Mouse (Mus musculus): ENCODE data around the gene Tmem176b.
"Not testable (repeated sequence)": the region's sequence is repeated elsewhere in the genome, so short reads cannot be mapped to it uniquely, and the experiment has no call there.

Gene Tmem176b

DNA sequence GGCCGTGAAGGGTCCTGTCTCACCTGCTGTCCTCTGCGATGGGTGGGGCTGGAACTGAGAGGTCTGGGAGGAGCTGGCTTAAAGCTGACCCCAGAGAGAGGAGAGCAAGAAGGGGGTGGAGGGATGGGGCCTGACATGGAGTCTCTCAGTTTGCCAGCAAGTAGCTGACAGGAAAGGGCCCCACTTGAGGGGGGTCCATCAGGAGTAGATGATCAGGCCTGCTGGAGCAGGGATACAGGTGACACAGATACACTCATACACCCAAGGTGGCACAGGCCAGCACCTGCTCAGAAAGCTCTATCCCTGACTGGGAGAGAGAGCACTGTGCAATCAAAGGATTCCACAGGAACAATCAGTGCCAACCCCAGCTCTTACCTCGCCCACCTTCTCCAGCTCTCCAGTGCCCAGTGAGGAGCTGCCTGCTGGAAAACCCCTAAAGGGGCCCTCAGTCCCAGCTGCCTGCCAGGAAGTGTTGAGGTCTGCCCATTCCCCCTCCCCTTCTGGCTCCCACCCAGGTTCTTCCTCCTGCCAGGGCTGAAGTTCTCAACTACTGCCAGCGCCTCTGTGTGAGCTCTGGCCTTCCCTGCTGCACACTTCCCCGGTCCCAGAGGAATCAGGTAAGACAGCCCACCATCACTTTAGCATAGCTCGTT lies at the start of gene Tmem176b:
TSS of gene Tmem176b (minus strand) at position 524 of the 653 bp plus-strand sequence.
- DNase-seq (ENCODE audit: low spot score): no peak

DNA sequence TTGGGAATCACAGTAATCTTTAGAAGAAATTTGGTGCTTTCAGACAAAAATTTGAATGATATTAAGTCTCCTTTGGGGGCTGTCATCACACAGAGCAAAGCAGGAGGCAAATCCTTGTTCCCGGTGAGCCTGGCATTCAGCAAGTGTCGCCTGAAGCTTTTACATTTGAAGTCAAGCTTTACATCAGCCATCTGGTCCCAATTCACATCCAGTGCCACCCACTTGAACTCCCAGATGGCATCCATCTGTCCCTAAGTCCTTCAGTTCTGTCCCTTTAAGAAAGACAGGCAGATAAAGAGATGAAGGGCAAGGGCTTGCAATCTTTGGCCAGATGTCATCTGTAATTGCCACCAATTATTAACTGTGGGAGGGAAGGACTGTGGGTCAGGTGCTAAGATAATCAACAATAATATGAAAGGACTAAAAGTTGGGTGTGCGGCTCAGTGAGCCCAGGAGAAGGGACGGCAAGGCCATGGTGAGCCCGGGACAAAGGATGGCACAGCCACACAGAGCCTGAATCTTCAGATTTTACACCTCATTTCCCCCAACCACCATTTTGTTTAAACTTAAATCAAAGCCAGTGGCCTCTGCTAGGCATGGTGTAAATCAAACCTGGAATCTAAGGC lies 35.3 kb upstream of the Tmem176b start:
- no peak for DNase-seq (ENCODE audit: low spot score)

DNA sequence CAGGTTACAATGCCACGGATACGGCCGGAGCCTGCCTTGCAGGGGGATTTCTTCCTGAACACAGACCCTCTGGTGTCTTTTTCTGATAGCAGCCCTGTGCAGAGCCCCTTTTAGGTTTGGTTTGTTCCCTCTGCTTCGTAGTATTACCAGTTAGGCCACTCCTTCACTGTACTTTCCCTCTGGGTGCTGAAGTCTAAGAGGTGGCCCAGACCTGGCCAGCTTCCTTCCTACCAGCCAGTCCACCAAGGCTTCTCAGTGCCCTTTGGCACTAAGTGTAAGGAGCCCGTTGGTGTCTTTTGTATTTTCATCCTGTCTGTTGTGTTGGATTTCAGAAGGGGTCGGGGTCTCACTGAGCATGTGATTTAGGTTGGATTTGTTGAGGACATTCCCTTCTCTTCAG lies 34.2 kb upstream of the Tmem176b start:
- no peak for DNase-seq (ENCODE audit: low spot score)

DNA sequence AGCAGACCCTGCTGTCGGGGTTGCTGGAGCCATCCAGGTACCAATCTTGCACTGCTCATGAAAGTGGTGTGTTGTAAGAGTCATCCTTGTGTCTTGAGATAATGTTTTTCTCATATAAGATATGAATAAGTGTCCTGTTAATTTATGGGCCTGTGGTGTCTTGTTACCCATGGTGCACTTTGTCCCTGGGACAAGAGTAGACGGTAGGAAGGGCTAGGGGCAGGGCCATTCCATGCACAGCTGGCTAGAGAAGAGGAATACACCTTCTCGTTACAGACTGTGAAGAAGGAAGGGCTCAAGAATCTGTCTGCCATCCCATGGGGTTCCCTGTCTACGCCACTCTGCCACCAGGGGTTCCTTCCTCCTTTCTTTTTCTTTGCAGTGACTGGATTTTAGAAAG lies 33.3 kb upstream of the Tmem176b start:
- DNase-seq (ENCODE audit: low spot score): no peak

DNA sequence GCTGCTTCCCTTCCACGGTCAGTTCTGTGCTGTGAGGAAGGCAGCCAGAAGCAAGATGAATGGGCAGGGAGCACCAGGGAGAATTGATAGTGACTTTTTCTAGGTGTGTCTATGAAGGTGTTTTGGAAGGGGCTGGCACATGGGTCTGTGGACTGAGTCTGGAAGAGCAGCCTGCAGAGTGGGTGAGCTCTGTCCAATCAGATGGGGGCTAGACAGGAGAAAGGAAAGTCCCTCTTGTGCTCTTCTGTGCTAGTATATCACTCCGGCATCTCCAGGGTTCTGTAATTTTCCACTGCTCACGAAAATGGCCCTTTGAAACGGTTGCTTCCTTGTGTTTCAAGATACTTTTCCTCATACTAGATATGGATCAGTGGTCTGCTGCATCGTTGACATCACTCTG lies 31.3 kb upstream of the Tmem176b start, which contains the start of gene Aoc1:
TSS of gene Aoc1 (plus strand) at position 301 of the 400 bp plus-strand sequence.
- no peak for DNase-seq (ENCODE audit: low spot score)

DNA sequence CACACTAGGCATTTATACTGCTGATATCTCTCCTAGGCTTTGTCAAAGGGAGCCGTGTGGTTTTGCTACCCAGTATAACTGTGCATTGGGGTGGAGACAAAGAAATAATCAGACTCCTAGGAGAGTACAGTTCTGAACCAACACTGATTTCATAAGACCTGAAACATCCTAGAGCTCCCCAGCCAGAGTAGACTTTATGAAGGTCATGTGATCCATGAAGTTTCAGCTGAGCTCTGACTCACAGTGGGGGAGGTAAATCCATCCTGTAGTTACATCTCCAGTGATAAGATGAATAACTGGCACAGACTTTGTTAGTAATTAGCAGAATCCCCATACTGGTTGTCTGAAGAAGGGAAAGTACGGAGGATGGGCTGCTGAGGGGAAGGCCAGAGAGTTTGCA lies 28.5 kb upstream of the Tmem176b start:
- no peak for DNase-seq (ENCODE audit: low spot score)

DNA sequence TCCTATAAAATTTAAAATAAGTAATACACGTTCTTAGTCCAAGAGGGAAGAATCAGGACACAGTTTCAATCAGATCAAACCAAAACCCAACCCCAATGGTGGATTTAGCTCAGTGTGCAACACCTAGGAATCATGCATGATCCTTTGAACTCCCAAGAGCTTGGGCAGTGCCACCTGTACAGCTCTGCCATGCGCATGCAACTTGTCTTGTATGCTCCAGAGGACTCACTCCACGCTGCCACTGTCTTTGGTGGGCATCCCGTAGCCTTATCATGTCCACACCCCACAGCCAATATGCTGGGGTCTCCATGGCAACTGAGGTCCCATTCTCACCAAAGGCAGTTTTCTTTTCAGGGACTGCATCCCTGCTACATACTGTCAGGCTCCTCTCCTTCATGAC lies 25.9 kb upstream of the Tmem176b start:
- no peak for DNase-seq (ENCODE audit: low spot score)

DNA sequence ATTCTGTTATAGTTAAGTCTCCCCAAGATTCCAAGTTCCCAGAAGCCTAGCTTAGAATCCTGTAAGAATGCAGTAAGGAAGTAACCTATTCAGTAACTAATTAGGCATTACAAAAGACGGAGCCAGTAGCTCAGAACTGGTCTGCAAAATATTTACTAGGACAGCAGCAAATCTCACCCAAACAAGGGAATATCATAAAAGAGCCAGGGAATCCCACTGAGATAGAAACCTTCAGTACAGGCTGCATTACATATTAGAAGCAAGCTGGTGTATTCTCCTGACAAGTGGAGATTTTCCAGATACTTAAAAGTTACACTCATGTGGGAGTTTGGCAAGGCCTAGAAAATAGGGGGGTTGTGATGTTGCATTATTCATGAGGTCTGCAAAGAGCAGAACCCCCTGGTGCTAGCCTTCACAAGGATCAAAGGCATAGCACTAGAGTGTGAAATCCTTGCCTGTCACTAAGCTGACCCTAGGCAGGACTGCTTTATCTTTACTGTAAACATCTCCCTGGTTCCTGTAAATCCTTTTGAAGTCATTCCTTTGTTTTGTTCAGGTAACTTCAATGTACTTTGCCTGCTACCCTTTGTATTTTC lies 25.2 kb upstream of the Tmem176b start:
- DNase-seq (ENCODE audit: low spot score): not testable (repeated sequence)

DNA sequence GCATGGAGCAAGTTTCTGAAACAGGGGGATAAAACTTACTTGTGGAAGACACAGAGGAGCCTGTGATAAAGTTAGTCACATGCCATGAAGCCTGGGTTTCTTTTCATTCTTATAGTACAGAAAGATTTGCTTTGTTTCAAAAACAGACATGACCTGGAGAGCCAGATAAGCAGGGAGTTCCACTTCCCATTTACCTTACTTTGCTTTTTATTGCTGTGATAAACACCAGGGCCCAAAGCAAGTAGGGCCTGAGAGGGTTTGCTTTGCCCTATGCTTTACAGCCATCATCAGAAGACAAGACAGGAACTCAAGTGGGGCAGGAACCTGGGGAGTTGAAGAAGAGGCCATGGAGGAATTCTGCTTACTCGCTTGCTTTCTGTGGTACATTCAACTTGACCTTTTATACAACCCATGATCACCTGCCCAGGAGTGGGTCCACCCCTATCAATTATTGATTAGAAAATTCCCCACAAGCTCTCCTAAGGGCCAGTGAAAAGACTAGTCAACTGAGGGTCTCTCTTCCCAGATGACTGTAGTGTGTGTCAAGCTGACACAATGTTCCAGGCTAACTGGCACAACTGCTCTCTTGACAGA lies 24.0 kb upstream of the Tmem176b start:
- no peak for DNase-seq (ENCODE audit: low spot score)

DNA sequence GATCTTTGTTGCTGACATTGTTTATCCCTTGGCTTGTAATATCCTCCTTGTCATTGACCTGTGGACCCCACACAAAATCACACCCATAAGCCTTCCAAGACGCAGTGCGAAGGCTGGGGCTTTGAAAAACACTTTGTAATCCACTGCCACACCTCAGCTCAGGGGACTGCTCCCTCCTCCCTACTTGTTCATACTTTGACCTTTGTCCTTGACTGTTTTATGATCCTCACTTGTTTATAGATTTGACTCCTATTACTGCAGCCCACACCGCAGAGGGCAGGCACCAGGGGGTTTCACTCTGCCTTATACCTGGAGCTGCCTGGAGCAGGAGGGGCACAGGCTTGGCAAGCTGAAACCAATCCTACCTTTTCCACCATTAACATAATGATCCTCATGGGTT lies 23.4 kb upstream of the Tmem176b start:
- DNase-seq (ENCODE audit: low spot score): no peak

DNA sequence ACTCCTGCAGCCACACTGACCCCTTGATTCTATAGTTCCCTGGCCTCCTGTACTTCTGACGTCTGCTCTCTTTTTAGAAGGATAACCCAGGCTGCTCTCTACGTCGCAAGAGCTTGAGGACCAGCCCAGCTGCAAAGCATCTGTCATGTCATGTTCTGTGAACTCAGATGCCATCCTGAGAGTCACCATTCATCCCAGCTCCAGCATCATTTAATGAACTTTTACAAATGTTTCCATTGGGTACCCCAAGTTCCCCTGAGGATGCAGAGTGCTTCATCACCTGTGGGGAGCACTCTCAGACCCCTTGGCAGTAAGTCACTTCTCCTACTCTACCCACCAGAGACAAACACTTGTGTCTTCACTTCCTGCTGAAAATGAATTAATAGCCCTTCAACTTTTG lies 22.9 kb upstream of the Tmem176b start:
- no peak for DNase-seq (ENCODE audit: low spot score)

DNA sequence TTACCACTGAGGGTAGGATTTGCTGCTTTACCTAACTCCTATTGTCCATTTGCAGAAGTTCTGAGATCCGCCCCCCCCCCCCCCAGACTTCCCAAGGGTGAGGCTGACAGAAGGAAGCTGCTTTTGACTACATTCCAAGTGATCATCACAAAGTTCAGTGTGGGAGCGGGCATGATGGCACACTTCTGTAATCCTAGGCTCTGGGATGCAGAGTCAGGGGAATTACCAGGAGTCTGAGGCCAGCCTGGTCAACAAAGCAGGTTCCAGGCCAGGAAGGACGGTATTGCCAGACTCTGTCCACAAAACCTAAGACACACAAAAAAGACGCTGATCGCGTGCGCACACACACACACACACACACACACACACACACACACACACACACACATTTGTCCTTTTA lies 22.2 kb upstream of the Tmem176b start:
- DNase-seq (ENCODE audit: low spot score): no peak

DNA sequence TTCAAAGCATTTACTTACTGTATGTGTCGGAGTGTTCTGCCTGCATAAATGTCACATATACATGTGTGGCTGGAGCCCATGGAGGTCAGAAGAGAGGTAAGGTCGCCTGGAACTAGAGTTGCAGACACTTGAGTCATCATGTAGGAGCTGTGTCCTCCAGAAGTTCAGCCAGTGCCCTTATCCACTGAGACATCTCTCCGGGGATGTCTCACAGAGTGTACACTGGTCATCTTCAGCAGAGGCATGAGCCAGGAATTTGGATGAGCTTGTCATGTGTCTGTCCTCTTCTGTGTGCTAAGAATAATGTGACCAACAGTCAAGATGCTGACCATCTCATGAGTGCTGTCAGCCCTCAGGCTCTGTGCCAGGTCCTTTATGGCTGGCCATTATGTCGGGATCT lies 21.5 kb upstream of the Tmem176b start:
- no peak for DNase-seq (ENCODE audit: low spot score)

DNA sequence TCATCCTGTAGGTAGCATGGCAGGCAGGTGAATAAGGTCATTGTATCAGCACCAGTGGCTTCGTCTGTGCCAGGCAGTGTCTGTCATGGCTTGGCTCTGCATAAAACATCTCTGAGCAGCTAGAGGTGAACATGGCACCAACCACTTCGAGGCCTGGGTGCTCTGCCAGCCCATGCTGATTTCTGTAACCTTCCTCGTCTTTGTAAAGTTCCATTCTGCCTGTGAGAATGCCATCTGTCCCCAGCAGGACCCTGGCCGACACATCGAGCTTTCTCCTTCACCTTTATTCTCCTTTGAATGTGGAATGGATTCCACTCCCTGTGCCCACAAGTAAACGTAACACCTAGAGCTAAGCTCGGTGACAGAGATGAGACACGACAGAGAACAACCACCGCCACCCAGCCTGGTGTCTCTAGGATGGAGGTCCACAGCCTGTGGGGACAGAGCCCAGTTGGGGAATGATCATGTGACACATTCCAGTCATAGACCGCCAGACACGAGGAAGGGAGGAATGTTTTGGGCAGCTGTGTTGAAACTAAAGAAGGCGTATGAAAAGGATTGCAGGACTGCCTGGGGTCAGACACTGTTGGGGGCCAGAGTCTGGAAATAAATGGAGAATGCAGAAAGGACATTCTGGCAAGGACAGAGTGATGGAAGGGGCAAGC lies 20.5 kb upstream of the Tmem176b start:
- DNase-seq (ENCODE audit: low spot score): no peak

DNA sequence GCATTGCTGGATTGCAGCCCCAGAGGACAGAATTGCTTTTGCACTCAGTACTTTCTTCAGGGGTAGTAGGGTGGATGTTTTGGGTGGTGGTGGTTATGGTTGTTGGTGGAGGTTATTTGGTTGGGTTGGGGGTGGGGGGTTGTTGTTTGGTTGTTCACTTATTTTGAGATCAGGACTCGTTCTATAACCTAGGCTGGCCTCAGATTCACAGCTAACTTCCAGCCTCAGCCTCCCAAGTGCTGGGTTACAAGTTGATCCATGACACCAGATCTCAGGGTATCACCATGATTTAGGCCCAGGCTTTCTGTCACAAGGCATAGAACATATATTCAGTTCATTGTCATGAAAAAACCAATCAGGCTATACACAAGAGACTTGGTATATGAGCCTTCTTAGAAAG lies 19.6 kb upstream of the Tmem176b start:
- DNase-seq (ENCODE audit: low spot score): no peak

DNA sequence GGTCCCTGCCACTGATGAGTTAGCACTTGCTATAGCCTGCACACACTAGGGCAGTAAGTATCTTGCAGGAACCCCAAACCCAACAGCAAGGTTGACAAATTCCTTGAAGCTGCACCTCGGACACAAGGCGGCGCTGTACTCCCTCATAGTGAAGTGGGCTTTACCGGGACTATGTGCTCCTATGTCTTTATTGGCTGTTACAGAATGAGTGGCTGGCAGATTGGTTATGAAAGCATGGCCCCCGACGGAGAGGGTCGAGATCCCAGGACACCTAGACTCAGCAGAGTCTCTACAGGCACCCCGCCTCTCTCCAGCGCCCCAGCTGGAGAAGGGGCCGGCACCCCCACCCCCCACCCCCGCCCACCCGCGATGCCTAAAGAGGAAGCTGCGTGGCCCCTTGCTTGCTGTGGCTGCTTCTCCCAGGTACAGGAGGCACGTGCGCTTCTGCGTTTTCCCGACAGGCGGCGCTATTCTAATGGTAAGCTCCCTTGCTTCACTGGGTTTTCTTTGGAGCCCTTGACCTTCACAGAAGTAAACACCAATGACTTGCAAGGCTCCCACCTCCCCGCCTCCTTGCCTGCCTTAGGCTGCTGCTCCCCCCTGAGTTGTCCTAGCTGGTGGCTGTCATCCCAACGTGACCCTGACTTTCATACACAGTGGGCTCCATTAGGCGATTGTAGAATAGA lies 19.0 kb upstream of the Tmem176b start:
- DNase-seq (ENCODE audit: low spot score): no peak

DNA sequence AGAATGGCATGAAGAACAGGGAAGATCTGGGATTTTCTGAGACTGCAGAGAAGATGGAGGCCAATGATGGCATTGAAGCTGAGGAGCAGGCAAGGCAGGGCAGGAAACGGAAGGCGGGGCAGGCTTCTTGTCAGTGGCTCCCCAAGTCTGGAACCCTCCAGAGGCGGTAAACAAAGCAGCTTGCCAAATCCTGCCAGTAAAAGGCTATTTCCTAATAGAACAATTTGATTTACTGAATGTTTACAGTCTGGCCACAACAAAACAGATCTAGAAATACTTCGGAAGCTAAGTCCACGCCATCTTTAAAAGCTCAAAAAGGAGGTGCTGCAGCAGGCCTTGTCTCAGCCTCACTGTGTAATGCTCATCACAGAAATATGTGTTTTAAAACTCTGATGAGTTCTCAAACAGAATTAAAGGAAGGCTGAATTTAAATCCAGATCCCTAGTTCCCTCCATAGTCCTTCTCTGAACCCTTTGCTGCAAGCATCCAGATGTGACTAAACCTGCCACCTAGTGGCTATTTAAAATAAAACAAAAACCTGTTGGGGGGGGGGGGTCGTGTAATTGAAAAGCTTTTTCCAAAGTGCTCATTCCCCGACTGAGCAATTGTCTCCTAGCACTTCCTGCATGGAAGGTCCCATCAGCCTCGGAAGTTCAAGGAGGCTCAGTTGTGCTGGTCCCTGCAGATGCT lies 16.5 kb upstream of the Tmem176b start:
- no peak for DNase-seq (ENCODE audit: low spot score)

DNA sequence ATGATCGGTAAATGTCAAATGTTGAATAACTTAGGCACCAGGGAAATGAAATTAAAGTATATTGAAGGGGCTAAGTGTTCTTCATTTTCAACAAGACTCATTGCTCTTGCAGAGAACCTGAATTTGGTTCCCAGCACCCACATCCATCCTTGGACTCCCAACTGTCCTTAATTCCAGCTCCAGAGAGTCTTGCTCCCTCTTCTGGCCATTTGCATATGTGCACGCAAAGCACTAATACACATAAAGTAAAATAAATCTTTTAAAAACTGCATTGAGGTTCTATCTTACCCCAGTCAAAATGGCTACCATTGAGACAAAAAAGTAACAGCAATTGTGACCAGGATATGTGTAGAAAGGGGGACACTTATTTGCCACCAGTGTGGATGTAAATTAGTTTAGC lies 12.9 kb upstream of the Tmem176b start:
- no peak for DNase-seq (ENCODE audit: low spot score)

DNA sequence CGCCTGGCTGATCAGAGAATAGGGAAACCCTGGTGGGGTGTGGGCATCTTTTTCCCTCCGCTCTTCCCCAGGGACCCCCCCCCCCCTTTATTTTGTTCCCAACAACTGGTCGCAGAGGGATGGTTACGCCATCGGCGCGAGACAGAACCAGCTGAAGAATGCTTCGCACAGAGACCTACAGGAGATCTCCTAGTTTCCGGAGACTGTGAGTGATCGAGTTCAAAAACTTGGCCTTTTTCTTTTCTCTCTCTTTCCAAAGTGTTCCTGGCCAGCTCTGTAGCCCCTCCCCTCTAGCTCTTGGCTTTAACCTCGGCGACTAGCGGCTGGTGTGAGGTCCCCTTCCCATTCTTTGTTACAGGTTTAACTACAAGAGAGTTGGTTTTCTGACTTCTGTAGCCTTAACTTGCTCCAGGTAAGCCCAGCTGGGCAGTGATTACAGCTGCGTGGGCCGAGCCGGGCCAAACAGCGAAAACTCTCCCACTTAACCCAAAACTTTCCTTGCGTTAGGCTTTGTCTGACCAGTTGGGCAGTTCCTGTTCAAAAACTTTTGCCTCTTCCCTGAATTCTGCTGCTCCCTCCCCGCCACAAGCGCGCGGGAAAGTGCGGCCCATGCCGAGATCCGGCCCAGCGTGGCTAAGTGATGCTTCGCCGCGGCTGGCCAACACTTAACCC lies 10.7 kb upstream of the Tmem176b start:
- DNase-seq (ENCODE audit: low spot score): no peak

DNA sequence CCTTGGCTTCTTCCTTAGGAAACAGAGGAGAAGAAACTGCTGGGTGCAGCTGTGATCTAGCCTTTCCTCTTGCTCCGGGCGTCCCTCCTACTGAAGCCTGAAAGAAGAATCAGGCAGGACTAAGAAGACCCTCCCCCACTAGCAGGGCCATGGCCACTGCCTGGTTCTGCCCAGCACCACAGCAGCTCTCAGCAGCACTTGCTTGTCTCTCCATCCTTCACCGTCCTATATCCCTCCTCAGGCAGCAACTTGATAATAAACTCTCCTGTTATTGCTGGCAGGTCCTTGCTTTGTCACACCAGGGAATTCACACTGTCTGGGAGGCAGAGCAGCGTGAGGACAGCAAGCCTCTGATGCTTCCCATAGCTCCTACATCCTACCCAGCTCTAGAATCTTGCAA lies 3.8 kb upstream of the Tmem176b start:
- DNase-seq (ENCODE audit: low spot score): no peak
